Mouse (Mus musculus) bone marrow, adult 2 months (tissue): ENCODE data around the gene Rad51b.

ENCODE experiments used
- CTCF ChIP-seq: fragments of 200-500 bp; IDR thresholded peaks from 2 replicates; pipeline ENCODE4 v1.5.1; 2011; ENCODE audit warnings: low read length, control low read depth; ENCODE audit not compliant: control insufficient read depth, insufficient read depth
- POLR2A ChIP-seq: fragments of 200-500 bp; IDR thresholded peaks from 2 replicates; pipeline ENCODE4 v1.6.1; 2011; ENCODE audit warnings: low read depth, mild to moderate bottlenecking, control low read depth, low read length, borderline replicate concordance; ENCODE audit not compliant: control insufficient read depth

DNA sequence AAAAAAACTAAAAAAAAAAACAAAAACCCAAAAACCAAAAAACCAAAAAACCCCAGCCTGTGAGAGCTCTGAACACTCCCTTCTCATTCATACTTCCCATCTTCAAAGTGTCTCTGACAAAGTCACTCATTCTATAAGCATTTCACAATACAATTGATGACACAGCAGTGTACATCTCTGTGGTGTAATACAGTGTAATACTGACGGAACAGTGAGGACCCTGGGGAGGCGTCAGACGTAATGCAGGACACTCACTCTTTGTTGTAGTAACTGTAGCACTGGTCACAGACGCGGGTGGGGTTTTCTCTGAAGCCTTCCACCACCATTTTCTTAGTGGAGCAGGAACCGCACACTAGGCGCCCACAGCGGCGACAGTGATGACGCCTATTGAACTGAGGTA, 42.1 kb upstream of the Rad51b start:
- TF ChIP-seq CTCF = no peak
- no peak for TF ChIP-seq POLR2A
